Mouse (Mus musculus): ENCODE data around the gene Rit1. TPM values are rescaled to one million over a fixed set of nuclear protein-coding genes. Genes with fewer than 3 reads are reported as not detected.

Gene Rit1
- polyA plus RNA-seq (2015; fragmentation: Nextera tagmentation; extraction: Ambion mirVana): 46.7 and 50.4 TPM in 2 replicates

GRCm38 (mm10) chr3:88716399-88717197, at the start of gene Rit1:
Rit1 (plus strand) TSS chr3:88716838.
- peak within 1 kb of the TSS; percentile 88 for H3K4me3 ChIP-seq (replicated peaks)
- H3K4me1 ChIP-seq: peaks cover 17% of the 10 kb centered on the region
- H3K9me3 ChIP-seq (replicated peaks): no peaks in the 10 kb centered on the region
- peak within 1 kb of the TSS; percentile 80 for H3K27ac ChIP-seq
- H3K36me3 ChIP-seq: peaks cover 64% of the 10 kb centered on the region
- H3K4me2 ChIP-seq: peak within 1 kb of the TSS; percentile 78
- peak within 1 kb of the TSS; percentile 66 for H3K9ac ChIP-seq
- WGBS: 2% methylated on average over 27 of the region's 27 CpGs
- no peaks in the 10 kb centered on the region for H3K27me3 ChIP-seq
- peak; percentile 97 for ATAC-seq (replicated peaks; ENCODE audit: low FRiP score)

- Histone ChIP-seq H3K9me3 (replicated peaks) (no peaks in the 10 kb centered on the region), H3K4me3 (replicated peaks) (peak overlapping the region; percentile 35), H3K4me1 (peaks cover 3% of the 10 kb centered on the region; the same call in 1 of the 2 replicates), H3K9ac (0 out of 2 replicates have a peak overlapping the region, but pooled peaks have one; percentile 34), H3K4me2 (peak overlapping the region; percentile 66), H3K27me3 (no peaks in the 10 kb centered on the region), H3K27ac (no peak overlapping the region), H3K36me3 (no peaks in the 10 kb centered on the region)
- ATAC-seq (replicated peaks; ENCODE audit: low FRiP score): peak; percentile 60; the same call in 1 of the 2 replicates
- WGBS: 10% methylated on average over 11 of the region's 11 CpGs
Measured at GRCm38 (mm10) chr3:88677399-88677798, 39.2 kb upstream of the Rit1 start.

- Histone ChIP-seq H3K27ac (no peak overlapping the region), H3K4me1 (peaks cover 21% of the 10 kb centered on the region), H3K4me3 (replicated peaks) (no peak overlapping the region), H3K9ac (no peak overlapping the region), H3K9me3 (replicated peaks) (no peaks in the 10 kb centered on the region), H3K27me3 (no peaks in the 10 kb centered on the region), H3K4me2 (no peak overlapping the region), H3K36me3 (peaks cover 16% of the 10 kb centered on the region)
- 89% methylated on average over 2 of the region's 2 CpGs for WGBS
- no peak for ATAC-seq (replicated peaks; ENCODE audit: low FRiP score)
Measured at GRCm38 (mm10) chr3:88683814-88684213, 32.8 kb upstream of the Rit1 start.

GRCm38 (mm10) chr3:88684236-88684979, 32.2 kb upstream of the Rit1 start:
- H3K27me3 ChIP-seq: no peaks in the 10 kb centered on the region
- H3K9me3 ChIP-seq (replicated peaks): no peaks in the 10 kb centered on the region
- WGBS: 64% methylated on average over 8 of the region's 8 CpGs
- H3K4me1 ChIP-seq: peaks cover 21% of the 10 kb centered on the region
- H3K27ac ChIP-seq: peak overlapping the region; percentile 97
- ATAC-seq (replicated peaks; ENCODE audit: low FRiP score): no peak
- H3K36me3 ChIP-seq: peaks cover 22% of the 10 kb centered on the region
- peak overlapping the region; percentile 62 for H3K4me2 ChIP-seq
- H3K4me3 ChIP-seq (replicated peaks): peak overlapping the region; percentile 87
- peak overlapping the region; percentile 57; the same call in 1 of the 2 replicates for H3K9ac ChIP-seq

- WGBS: under 1% methylated on average over 47 of the region's 47 CpGs
- Histone ChIP-seq H3K9me3 (replicated peaks) (no peaks in the 10 kb centered on the region), H3K36me3 (peaks cover 30% of the 10 kb centered on the region), H3K9ac (peak within 1 kb of the TSS; percentile 91), H3K4me2 (peak within 1 kb of the TSS; percentile 85), H3K27ac (peak within 1 kb of the TSS; percentile 98), H3K4me1 (peaks cover 21% of the 10 kb centered on the region), H3K4me3 (replicated peaks) (peak within 1 kb of the TSS; percentile 87), H3K27me3 (no peaks in the 10 kb centered on the region)
- ATAC-seq (replicated peaks; ENCODE audit: low FRiP score): peak; percentile 99
Measured at GRCm38 (mm10) chr3:88684980-88685941, 31.4 kb upstream of the Rit1 start, which contains the start of gene Khdc4. Khdc4 (plus strand) TSS chr3:88685803.

GRCm38 (mm10) chr3:88685958-88686451, 30.6 kb upstream of the Rit1 start:
- no peaks in the 10 kb centered on the region for H3K27me3 ChIP-seq
- peak; percentile 71 for ATAC-seq (replicated peaks; ENCODE audit: low FRiP score)
- peak overlapping the region; percentile 85 for H3K4me2 ChIP-seq
- H3K4me3 ChIP-seq (replicated peaks): peak overlapping the region; percentile 87
- H3K4me1 ChIP-seq: peaks cover 21% of the 10 kb centered on the region
- 0% methylated on average over 45 of the region's 45 CpGs for WGBS
- H3K36me3 ChIP-seq: peaks cover 38% of the 10 kb centered on the region
- peak overlapping the region; percentile 91 for H3K9ac ChIP-seq
- H3K9me3 ChIP-seq (replicated peaks): no peaks in the 10 kb centered on the region
- H3K27ac ChIP-seq: peak overlapping the region; percentile 98

- Histone ChIP-seq H3K4me1 (peaks cover 21% of the 10 kb centered on the region), H3K9ac (peak overlapping the region; percentile 91), H3K4me2 (peak overlapping the region; percentile 85), H3K27ac (peak overlapping the region; percentile 98; the same call in 1 of the 2 replicates), H3K9me3 (replicated peaks) (no peaks in the 10 kb centered on the region), H3K36me3 (peaks cover 47% of the 10 kb centered on the region), H3K4me3 (replicated peaks) (peak overlapping the region; percentile 87), H3K27me3 (no peaks in the 10 kb centered on the region)
- ATAC-seq (replicated peaks; ENCODE audit: low FRiP score): no peak
- WGBS: 33% methylated on average over 13 of the region's 13 CpGs
Measured at GRCm38 (mm10) chr3:88686734-88687611, 29.7 kb upstream of the Rit1 start.

GRCm38 (mm10) chr3:88689079-88689478, 27.6 kb upstream of the Rit1 start:
- 88% methylated on average over 5 of the region's 5 CpGs for WGBS

GRCm38 (mm10) chr3:88695545-88695944, 21.1 kb upstream of the Rit1 start:
- H3K4me3 ChIP-seq (replicated peaks): no peak overlapping the region
- no peak overlapping the region for H3K4me2 ChIP-seq
- no peaks in the 10 kb centered on the region for H3K9me3 ChIP-seq (replicated peaks)
- no peaks in the 10 kb centered on the region for H3K27me3 ChIP-seq
- no peak for ATAC-seq (replicated peaks; ENCODE audit: low FRiP score)
- H3K9ac ChIP-seq: no peak overlapping the region
- peaks cover 99% of the 10 kb centered on the region for H3K36me3 ChIP-seq
- no peaks in the 10 kb centered on the region for H3K4me1 ChIP-seq
- H3K27ac ChIP-seq: no peak overlapping the region

More at GRCm38 (mm10) chr3:88689079-88689478, 27.6 kb upstream of the Rit1 start:
- Histone ChIP-seq H3K4me3 (replicated peaks) (no peak overlapping the region), H3K4me1 (peaks cover 21% of the 10 kb centered on the region), H3K27ac (no peak overlapping the region), H3K9me3 (replicated peaks) (no peaks in the 10 kb centered on the region), H3K9ac (no peak overlapping the region), H3K36me3 (peaks cover 67% of the 10 kb centered on the region), H3K4me2 (no peak overlapping the region), H3K27me3 (no peaks in the 10 kb centered on the region)
- no peak for ATAC-seq (replicated peaks; ENCODE audit: low FRiP score)

GRCm38 (mm10) chr3:88698051-88698450, 18.6 kb upstream of the Rit1 start:
- Histone ChIP-seq H3K4me2 (no peak overlapping the region), H3K4me1 (no peaks in the 10 kb centered on the region), H3K36me3 (peaks cover 95% of the 10 kb centered on the region), H3K4me3 (replicated peaks) (no peak overlapping the region), H3K9ac (no peak overlapping the region), H3K27ac (no peak overlapping the region), H3K27me3 (no peaks in the 10 kb centered on the region), H3K9me3 (replicated peaks) (no peaks in the 10 kb centered on the region)
- ATAC-seq (replicated peaks; ENCODE audit: low FRiP score): no peak
- 93% methylated on average over 1 of the region's 1 CpGs for WGBS
